Mouse (Mus musculus) liver, embryonic 16.5 days (tissue): ENCODE results near the gene Adgrv1. TPM values are rescaled to one million over a fixed set of nuclear protein-coding genes. Genes with fewer than 3 reads are reported as not detected.

Experiments
- ATAC-seq: fragments of 200-750 bp; cut with Nextera tagmentation; 2 replicates; pipeline ENCODE4 v1.8.0; 2017; ENCODE audit warnings: low read depth, mild to moderate bottlenecking, moderate number of reproducible peaks, moderate library complexity
- H3K27ac ChIP-seq: fragments of 300-500 bp; sonication (generic); 2 replicates; pipeline ENCODE4 v1.5.1; 2014; ENCODE audit warnings: mild to moderate bottlenecking, low read length
- H3K27me3 ChIP-seq: fragments of 300-500 bp; sonication (generic); 2 replicates; pipeline ENCODE4 v1.6.1; 2014; ENCODE audit warnings: low read depth, low read length, mixed read lengths; ENCODE audit not compliant: control insufficient read depth, insufficient read depth
- H3K36me3 ChIP-seq: fragments of 300-500 bp; sonication (generic); 2 replicates; pipeline ENCODE4 v1.6.1; 2014; ENCODE audit warnings: mild to moderate bottlenecking; ENCODE audit not compliant: control insufficient read depth, insufficient read depth
- H3K4me1 ChIP-seq: fragments of 300-500 bp; sonication (generic); 2 replicates; pipeline ENCODE4 v1.6.1; 2014; ENCODE audit warnings: low read depth, low read length, mixed read lengths; ENCODE audit not compliant: control insufficient read depth
- H3K4me2 ChIP-seq: fragments of 300-500 bp; sonication (generic); 2 replicates; pipeline ENCODE4 v1.6.1; 2014; ENCODE audit warnings: low read depth, low read length, mixed read lengths
- H3K4me3 ChIP-seq: fragments of 300-500 bp; sonication (generic); 2 replicates; pipeline ENCODE4 v1.5.1; 2014; ENCODE audit warnings: low read depth, mild to moderate bottlenecking, low read length
- H3K9ac ChIP-seq: fragments of 300-500 bp; sonication (generic); 2 replicates; pipeline ENCODE4 v1.6.1; 2014; ENCODE audit warnings: low read depth, low read length
- H3K9me3 ChIP-seq: fragments of 300-500 bp; sonication (generic); replicated peaks from 2 replicates; pipeline ENCODE4 v1.6.1; 2016; ENCODE audit warnings: low read length; ENCODE audit not compliant: control insufficient read depth
- WGBS: fragments of 180-500 bp; shearing (Covaris S2); extraction: QIAGEN DNeasy Blood & Tissue Kit; methylation state at CpG from one replicate; pipeline ENCODE4 v1.1.7; 2014; ENCODE audit not compliant: insufficient replicate concordance; 5-methylcytosine and 5-hydroxymethylcytosine counted together
- polyA plus RNA-seq: library from polyadenylated mRNA; unstranded; fragments of >200 nt; fragmentation: Nextera tagmentation; extraction: Ambion mirVana; gene quantifications from 2 replicates; pipeline ENCODE4 v1.2.1, GENCODE M21; 2015

Gene Adgrv1
- polyA plus RNA-seq, 1 experiment from 2014 or later: 0.17 TPM

DNA sequence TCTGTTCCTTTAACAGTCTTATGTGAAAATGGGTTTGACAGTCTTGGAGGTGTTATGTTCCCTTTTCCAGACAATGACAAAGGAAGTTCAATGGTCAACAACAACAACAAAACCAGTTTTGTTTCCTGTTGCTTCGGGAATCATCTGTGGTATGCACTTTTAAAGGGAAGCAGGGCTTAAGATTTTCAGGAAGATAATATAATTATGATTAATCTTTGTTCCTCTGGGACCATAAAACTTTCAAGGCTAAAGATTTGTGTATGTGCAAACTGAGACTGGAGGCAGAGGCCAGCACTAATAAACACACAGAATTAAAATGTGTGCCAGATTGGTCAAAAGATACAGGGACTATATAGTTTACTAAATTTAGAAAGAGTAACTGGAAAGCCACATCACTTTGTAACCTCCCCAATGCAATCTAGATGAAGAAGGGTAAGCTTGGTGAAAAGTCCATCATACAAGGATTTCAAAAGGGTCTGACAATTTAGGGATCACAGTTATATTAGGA lies 424.8 kb downstream of the Adgrv1 start:
- Histone ChIP-seq H3K27ac (no peak overlapping the region), H3K4me1 (no peaks in the 10 kb centered on the region), H3K9ac (no peak overlapping the region), H3K36me3 (no peaks in the 10 kb centered on the region), H3K27me3 (no peaks in the 10 kb centered on the region), H3K9me3 (no peaks in the 10 kb centered on the region), H3K4me3 (no peak overlapping the region), H3K4me2 (no peak overlapping the region)
- WGBS: 16% methylated on average over 1 of the region's 1 CpGs
- no peak for ATAC-seq

DNA sequence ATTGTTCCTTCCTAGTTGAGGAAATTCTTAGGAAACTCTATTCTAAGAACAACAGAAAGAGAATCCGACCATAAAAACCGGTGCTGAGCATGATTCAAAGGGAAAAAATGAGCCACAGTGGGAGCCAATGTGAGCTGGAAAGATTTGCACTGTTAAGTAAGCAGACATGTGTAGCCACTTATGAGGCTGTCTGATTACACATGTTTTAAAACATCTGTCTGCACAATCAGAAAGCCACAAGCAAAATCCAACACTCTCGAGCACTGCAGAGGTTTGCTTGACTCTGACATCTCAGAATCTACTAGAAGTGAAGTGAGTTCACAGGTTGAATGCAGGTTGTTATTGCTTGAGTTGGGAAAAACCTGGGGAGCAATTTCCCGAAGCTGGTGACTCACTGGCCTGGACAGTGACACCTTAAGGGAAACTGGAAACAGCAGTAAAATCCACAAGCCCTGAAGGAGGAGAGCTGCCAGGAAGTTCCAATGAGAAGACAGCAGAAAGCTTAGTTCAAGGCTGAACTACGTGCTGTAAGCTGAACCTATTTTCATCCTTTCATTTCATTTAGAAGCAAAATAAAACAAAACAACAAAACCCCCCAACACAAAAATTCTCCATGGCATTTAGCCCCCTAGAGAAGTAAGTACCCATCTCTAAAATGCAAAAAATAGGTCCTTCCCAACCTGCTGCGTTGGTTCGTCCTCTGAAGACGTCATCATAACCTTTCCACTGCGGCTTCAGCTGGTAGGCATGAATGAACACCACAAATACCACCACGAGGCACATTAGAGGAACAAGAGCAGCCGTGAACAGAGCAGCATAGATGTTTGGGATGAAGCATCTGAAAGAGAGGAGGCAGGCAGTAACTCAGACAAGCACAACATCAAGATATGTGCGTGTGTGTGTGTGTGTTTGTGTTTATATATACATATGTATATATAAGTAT lies 450.7 kb downstream of the Adgrv1 start:
- H3K36me3 ChIP-seq: no peaks in the 10 kb centered on the region

DNA sequence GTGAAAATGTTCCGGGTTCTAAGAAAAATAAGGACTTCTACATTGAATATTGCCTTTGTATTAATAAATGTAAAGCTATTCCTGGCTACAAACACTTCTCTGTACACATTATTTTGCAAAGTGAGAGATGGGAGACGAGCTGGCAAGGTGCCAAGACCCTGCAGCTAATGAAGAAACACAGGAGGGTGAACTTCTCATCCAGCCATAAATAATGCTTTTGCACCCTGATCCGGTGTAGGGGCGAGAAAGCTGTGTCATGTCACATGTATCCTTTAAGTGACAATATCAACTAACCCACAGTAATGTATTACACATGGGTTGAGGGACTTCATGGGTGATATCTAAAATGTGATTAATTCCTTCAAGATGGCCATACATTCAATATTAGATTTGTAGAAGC lies 451.5 kb downstream of the Adgrv1 start:
- Histone ChIP-seq H3K4me2 (no peak overlapping the region), H3K27me3 (no peaks in the 10 kb centered on the region), H3K27ac (no peak overlapping the region), H3K4me3 (no peak overlapping the region), H3K36me3 (no peaks in the 10 kb centered on the region), H3K9ac (no peak overlapping the region), H3K4me1 (no peaks in the 10 kb centered on the region), H3K9me3 (no peaks in the 10 kb centered on the region)
- 55% methylated on average over 4 of the region's 4 CpGs for WGBS
- ATAC-seq: no peak

More for the DNA sequence above, 450.7 kb downstream of the Adgrv1 start:
- Histone ChIP-seq H3K4me1 (no peaks in the 10 kb centered on the region), H3K4me3 (no peak overlapping the region), H3K4me2 (no peak overlapping the region), H3K9me3 (no peaks in the 10 kb centered on the region), H3K27ac (no peak overlapping the region), H3K27me3 (no peaks in the 10 kb centered on the region), H3K9ac (no peak overlapping the region)
- 48% methylated on average over 12 of the region's 12 CpGs for WGBS
- ATAC-seq: no peak

DNA sequence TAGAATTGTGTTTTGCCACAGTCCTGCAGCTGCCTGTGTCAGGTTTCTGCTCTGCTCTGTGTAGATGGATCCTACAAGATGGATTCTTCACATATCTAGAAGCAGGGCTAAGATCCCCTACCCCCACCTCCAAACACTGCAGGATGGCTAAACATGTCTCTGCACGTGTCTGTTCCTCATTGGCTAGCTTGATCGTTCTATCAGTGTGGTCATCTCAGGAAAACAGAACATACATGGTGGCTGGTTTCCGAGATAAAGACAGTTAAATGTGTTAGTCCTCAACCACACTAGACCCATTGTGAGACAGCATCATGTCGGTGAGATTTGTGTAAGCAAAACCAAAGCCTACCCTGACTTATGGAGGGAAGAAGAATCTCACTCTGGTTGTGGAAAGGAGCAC lies 456.1 kb downstream of the Adgrv1 start:
- no peaks in the 10 kb centered on the region for H3K9me3 ChIP-seq

DNA sequence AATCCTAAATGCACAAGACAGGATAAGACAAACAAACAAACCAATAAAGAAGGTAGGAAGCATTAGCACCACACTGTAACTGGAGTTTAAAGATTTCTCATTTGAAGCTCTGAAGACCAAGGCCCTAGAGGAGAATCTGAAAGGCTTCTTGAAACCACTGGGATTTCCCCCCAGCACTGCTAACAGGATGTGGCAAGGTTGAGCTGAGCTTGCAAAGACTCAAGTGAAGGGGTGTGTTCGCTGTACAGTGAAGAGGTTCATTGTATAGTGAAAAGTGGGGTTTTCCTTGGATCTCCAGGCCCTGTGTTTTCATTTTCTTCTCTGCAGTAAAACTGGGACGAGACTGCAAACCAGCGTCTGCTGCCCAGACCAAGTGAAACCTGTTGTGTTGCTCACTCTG lies 456.9 kb downstream of the Adgrv1 start:
- no peak overlapping the region for H3K4me3 ChIP-seq
- WGBS: 23% methylated on average over 3 of the region's 3 CpGs
- H3K4me2 ChIP-seq: no peak overlapping the region
- no peak for ATAC-seq
- H3K36me3 ChIP-seq: no peaks in the 10 kb centered on the region
- H3K9me3 ChIP-seq: no peaks in the 10 kb centered on the region
- H3K27me3 ChIP-seq: no peaks in the 10 kb centered on the region
- no peaks in the 10 kb centered on the region for H3K4me1 ChIP-seq
- no peak overlapping the region for H3K27ac ChIP-seq
- no peak overlapping the region for H3K9ac ChIP-seq

More for the DNA sequence above, 456.1 kb downstream of the Adgrv1 start:
- H3K4me1 ChIP-seq: no peaks in the 10 kb centered on the region
- no peaks in the 10 kb centered on the region for H3K36me3 ChIP-seq
- no peak overlapping the region for H3K27ac ChIP-seq
- no peaks in the 10 kb centered on the region for H3K27me3 ChIP-seq
- no peak for ATAC-seq
- WGBS: 17% methylated on average over 4 of the region's 4 CpGs
- no peak overlapping the region for H3K4me2 ChIP-seq
- H3K9ac ChIP-seq: no peak overlapping the region
- H3K4me3 ChIP-seq: no peak overlapping the region

DNA sequence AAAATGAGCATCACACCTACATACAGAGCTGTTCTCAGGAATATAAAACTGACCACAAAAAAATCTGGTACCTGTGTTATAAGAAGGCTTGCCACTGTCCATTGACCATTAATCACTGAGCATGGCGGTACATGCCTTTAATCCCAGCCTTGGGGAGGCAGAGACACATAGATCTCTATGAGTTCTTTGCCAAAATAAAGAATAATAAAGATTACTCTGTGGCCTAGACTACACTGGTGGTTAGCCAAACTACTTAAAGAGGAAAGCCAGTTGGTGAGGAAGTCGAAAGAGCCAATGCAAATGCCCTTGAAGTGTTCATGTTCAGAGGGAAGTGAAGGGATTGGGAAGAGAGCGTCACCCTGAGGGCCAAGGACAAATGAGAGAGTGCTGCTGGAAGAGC lies 461.8 kb downstream of the Adgrv1 start:
- H3K27me3 ChIP-seq: no peaks in the 10 kb centered on the region
- 56% methylated on average over 3 of the region's 3 CpGs for WGBS
- no peaks in the 10 kb centered on the region for H3K36me3 ChIP-seq
- no peak overlapping the region for H3K9ac ChIP-seq
- H3K4me3 ChIP-seq: no peak overlapping the region
- ATAC-seq: no peak
- no peak overlapping the region for H3K27ac ChIP-seq
- no peaks in the 10 kb centered on the region for H3K4me1 ChIP-seq
- no peak overlapping the region for H3K4me2 ChIP-seq
- H3K9me3 ChIP-seq: no peaks in the 10 kb centered on the region

DNA sequence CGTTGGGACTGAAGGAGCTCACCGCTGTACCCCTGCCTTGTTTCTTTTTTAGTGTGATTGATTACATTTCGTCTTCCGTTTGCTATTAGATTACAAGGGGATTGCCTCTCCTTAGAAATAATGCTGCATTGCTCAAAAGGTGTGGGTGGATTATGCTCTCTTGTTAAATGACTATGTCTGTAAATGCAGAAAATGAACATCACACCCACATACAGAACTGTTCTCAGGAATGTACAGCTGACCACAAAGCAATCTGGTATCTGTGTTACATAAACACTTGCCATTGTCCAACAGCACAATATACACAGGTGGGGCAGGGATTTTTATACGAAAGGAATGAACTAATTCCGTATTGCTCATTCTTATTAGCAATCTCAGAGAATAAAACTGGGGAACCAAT lies 465.5 kb downstream of the Adgrv1 start:
- no peaks in the 10 kb centered on the region for H3K36me3 ChIP-seq
- ATAC-seq: no peak
- no peak overlapping the region for H3K4me2 ChIP-seq
- H3K4me1 ChIP-seq: no peaks in the 10 kb centered on the region
- H3K4me3 ChIP-seq: no peak overlapping the region
- H3K27ac ChIP-seq: no peak overlapping the region
- H3K9me3 ChIP-seq: no peaks in the 10 kb centered on the region
- no peak overlapping the region for H3K9ac ChIP-seq
- 58% methylated on average over 6 of the region's 6 CpGs for WGBS
- no peaks in the 10 kb centered on the region for H3K27me3 ChIP-seq

DNA sequence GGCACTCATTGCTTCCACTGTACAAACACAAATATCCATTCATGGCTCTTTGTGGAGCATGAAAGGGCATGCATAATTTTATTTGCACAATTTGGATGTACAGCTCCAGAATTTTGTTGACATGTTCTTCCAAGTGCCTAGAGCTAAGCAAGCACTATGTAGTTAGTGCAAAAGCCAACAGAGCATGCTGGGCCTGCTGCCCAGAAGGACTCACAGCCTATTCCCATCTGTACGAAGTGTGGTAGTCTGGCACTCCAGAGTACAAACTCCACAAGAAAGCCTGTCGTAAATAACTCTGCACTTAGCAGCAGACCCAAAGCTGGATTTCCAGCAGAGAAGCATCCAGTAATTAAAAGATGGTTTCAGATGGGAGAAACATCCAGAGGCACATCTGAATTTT lies 473.1 kb downstream of the Adgrv1 start:
- H3K27me3 ChIP-seq: no peaks in the 10 kb centered on the region
- H3K9me3 ChIP-seq: no peaks in the 10 kb centered on the region
- H3K4me1 ChIP-seq: no peaks in the 10 kb centered on the region
- H3K9ac ChIP-seq: no peak overlapping the region
- no peak overlapping the region for H3K4me3 ChIP-seq
- no peak overlapping the region for H3K27ac ChIP-seq
- no peaks in the 10 kb centered on the region for H3K36me3 ChIP-seq
- ATAC-seq: no peak
- no peak overlapping the region for H3K4me2 ChIP-seq
- 52% methylated on average over 2 of the region's 2 CpGs for WGBS

DNA sequence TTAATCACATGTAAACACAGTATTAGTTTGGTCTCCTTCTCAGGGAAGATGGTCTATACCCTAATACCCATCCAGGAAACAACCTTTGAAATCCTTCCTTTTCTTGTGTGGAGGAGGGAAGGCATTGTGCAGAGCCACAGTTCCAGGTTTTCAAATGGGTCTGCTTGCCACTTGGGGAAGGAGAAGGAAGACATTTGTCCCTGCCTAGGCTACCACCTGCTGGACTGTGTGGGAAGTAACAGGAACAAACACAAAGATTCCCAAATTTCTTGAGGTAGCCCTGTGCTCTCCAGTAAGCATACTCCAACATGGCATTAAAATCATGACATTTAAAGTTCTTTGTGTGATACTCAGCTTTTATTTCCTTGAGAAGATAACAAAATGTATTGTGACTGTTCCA lies 477.6 kb downstream of the Adgrv1 start:
- no peak for ATAC-seq
- Histone ChIP-seq H3K4me3 (no peak overlapping the region), H3K4me1 (no peaks in the 10 kb centered on the region), H3K27me3 (no peaks in the 10 kb centered on the region), H3K36me3 (no peaks in the 10 kb centered on the region), H3K9me3 (no peaks in the 10 kb centered on the region), H3K27ac (no peak overlapping the region), H3K4me2 (no peak overlapping the region), H3K9ac (no peak overlapping the region)
